Mouse (Mus musculus): Measurements from ENCODE around the gene Krcc1. TPM values are rescaled to one million over a fixed set of nuclear protein-coding genes. Genes with fewer than 3 reads are reported as not detected.

Gene Krcc1
- polyA plus RNA-seq, 1 experiment from 2014 or later = 39.3 TPM

DNA sequence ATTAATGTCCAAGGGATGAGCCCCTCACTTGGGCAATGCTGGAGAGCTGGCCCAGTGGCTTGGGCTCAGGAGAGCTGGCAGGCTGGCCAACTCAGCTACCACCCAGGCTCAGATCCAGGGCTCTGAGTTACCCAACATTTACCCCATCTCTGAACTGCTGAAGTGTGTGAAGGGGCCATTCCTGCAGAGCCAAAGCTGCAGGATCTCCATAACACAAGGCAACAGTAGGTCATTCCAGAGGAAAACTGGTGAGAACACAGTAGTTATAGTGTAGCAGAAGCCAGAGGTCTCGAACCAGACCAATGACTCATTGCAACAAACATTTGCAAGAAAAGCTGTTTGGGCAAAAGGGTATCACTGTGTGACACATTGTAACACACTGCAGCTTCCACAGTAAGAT is 28.7 kb upstream of the Krcc1 start:
- Histone ChIP-seq H3K9ac (replicated peaks) (no peak overlapping the region), H3K36me3 (no peaks in the 10 kb centered on the region), H3K4me1 (replicated peaks) (no peaks in the 10 kb centered on the region; the same call in 1 of the 2 replicates), H3K27me3 (no peaks in the 10 kb centered on the region), H3K9me3 (no peaks in the 10 kb centered on the region), H3K4me2 (no peak overlapping the region), H3K4me3 (replicated peaks) (no peak overlapping the region), H3K27ac (no peak overlapping the region)
- no peak for ATAC-seq (ENCODE audit: insufficient number of reproducible peaks, insufficient read depth, low FRiP score, low TSS enrichment, low read depth)
- WGBS = 84% methylated on average over 1 of the region's 1 CpGs

- Histone ChIP-seq H3K9ac (replicated peaks) (no peak overlapping the region), H3K9me3 (no peaks in the 10 kb centered on the region), H3K4me2 (no peak overlapping the region), H3K27me3 (no peaks in the 10 kb centered on the region), H3K4me3 (replicated peaks) (no peak overlapping the region), H3K4me1 (replicated peaks) (no peaks in the 10 kb centered on the region; the same call in 1 of the 2 replicates), H3K36me3 (no peaks in the 10 kb centered on the region), H3K27ac (no peak overlapping the region)
- no peak for ATAC-seq (ENCODE audit: insufficient number of reproducible peaks, insufficient read depth, low FRiP score, low TSS enrichment, low read depth)
- 86% methylated on average over 3 of the region's 3 CpGs for WGBS
Measured at GRCm38 (mm10) chr6:71243258-71243657, 28.2 kb upstream of the Krcc1 start.

DNA sequence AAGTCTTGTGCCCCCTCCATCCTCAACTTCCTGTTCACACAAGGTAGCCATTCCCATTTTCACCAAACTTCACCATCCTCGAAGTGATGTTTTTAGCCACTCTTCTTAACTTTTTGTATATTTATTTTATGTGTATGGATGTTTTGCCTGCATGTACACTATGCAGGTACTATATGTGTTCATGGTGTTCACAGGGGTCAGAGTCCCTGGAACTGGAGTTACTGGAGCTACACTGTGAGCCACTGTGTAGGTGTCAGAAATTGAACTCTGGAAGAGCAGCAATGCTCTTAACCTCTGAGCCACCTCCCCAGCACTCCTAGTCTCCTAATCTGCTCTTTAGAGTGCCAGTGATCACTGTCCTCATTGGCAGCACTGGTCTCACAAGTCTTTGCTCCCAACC is 23.1 kb upstream of the Krcc1 start:
- Histone ChIP-seq H3K27ac (no peak overlapping the region), H3K9ac (replicated peaks) (no peak overlapping the region), H3K4me3 (replicated peaks) (no peak overlapping the region), H3K4me1 (replicated peaks) (no peaks in the 10 kb centered on the region), H3K27me3 (no peaks in the 10 kb centered on the region), H3K4me2 (no peak overlapping the region), H3K36me3 (no peaks in the 10 kb centered on the region), H3K9me3 (no peaks in the 10 kb centered on the region)
- WGBS = 89% methylated on average over 1 of the region's 1 CpGs
- no peak for ATAC-seq (ENCODE audit: insufficient number of reproducible peaks, insufficient read depth, low FRiP score, low TSS enrichment, low read depth)

DNA sequence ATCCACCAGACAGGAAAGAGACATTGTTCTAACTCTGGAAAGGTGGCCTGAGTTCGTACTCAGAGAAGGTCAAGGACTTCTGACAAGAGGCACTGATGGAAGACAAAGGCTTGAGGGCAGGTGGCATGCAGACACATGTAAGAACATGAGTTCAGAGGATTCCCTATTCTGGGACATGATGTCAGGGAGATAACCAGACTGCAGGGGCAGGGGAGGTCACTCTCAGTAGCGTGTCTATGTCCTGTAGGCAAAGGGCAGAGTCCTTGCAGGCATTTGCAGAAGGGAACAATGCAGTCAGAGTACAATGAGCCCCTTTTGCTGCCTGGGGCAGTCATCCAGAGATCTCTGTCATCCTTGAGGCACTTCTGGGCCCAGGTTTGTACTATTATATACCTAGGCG is 21.9 kb upstream of the Krcc1 start:
- Histone ChIP-seq H3K4me1 (replicated peaks) (no peaks in the 10 kb centered on the region), H3K4me3 (replicated peaks) (no peak overlapping the region), H3K9ac (replicated peaks) (no peak overlapping the region), H3K4me2 (no peak overlapping the region), H3K9me3 (no peaks in the 10 kb centered on the region), H3K27ac (no peak overlapping the region), H3K36me3 (no peaks in the 10 kb centered on the region), H3K27me3 (no peaks in the 10 kb centered on the region)
- 85% methylated on average over 3 of the region's 3 CpGs for WGBS
- ATAC-seq (ENCODE audit: insufficient number of reproducible peaks, insufficient read depth, low FRiP score, low TSS enrichment, low read depth) = no peak

DNA sequence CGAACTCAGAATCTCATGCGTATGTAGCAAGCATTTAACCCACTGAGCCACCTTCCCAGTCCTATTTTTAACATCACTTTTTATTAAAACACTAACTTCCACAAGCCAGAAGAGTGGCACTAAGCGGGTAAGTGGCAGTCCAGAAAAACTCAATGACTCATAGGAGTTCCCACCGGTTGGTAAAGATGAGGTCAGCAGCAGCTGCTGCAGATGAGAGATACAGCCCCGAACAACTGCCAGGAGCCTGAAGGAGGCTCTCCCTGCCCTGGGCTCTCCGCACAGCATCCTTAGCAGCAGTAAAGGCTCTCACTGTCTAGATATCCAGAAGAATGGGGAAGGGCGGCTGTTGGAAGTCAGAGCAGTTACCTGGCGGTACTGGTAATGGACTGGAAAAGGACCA is 20.5 kb upstream of the Krcc1 start:
- WGBS = 88% methylated on average over 8 of the region's 8 CpGs
- Histone ChIP-seq H3K4me2 (no peak overlapping the region), H3K9me3 (no peaks in the 10 kb centered on the region), H3K4me3 (replicated peaks) (no peak overlapping the region), H3K9ac (replicated peaks) (no peak overlapping the region), H3K4me1 (replicated peaks) (no peaks in the 10 kb centered on the region), H3K27me3 (no peaks in the 10 kb centered on the region), H3K36me3 (no peaks in the 10 kb centered on the region), H3K27ac (no peak overlapping the region)
- no peak for ATAC-seq (ENCODE audit: insufficient number of reproducible peaks, insufficient read depth, low FRiP score, low TSS enrichment, low read depth)

GRCm38 (mm10) chr6:71254456-71254855 is 17.0 kb upstream of the Krcc1 start:
- Histone ChIP-seq H3K4me3 (replicated peaks) (no peak overlapping the region), H3K4me2 (no peak overlapping the region), H3K9ac (replicated peaks) (no peak overlapping the region), H3K27me3 (no peaks in the 10 kb centered on the region), H3K27ac (no peak overlapping the region), H3K4me1 (replicated peaks) (no peaks in the 10 kb centered on the region), H3K36me3 (no peaks in the 10 kb centered on the region), H3K9me3 (no peaks in the 10 kb centered on the region)
- ATAC-seq (ENCODE audit: insufficient number of reproducible peaks, insufficient read depth, low FRiP score, low TSS enrichment, low read depth) = no peak
- 97% methylated on average over 6 of the region's 6 CpGs for WGBS

DNA sequence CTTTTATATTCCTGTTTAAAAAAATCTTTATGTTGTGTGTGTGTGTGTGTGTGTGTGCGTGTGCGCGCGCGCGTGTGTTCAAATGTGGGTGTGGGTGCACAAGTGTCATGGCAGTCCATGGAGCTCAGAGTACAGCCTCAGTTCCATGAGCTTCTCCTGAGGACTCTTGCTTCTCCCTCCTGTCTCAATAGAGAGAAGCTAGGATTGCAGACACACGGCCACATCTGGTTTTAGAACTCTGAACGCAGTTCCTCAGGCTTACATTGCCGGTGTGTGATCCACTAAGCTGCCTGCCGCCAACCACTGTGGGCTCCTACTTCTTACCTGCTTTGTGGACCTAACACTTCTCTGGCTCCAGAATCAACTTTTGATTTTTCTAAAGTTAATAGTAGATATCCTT is 15.3 kb upstream of the Krcc1 start:
- no peaks in the 10 kb centered on the region for H3K27me3 ChIP-seq
- WGBS = 89% methylated on average over 10 of the region's 10 CpGs
- ATAC-seq (ENCODE audit: insufficient number of reproducible peaks, insufficient read depth, low FRiP score, low TSS enrichment, low read depth) = no peak
- no peak overlapping the region for H3K4me3 ChIP-seq (replicated peaks)
- no peak overlapping the region for H3K9ac ChIP-seq (replicated peaks)
- no peaks in the 10 kb centered on the region for H3K9me3 ChIP-seq
- no peaks in the 10 kb centered on the region for H3K4me1 ChIP-seq (replicated peaks)
- no peaks in the 10 kb centered on the region for H3K36me3 ChIP-seq
- no peak overlapping the region for H3K27ac ChIP-seq
- H3K4me2 ChIP-seq = no peak overlapping the region

DNA sequence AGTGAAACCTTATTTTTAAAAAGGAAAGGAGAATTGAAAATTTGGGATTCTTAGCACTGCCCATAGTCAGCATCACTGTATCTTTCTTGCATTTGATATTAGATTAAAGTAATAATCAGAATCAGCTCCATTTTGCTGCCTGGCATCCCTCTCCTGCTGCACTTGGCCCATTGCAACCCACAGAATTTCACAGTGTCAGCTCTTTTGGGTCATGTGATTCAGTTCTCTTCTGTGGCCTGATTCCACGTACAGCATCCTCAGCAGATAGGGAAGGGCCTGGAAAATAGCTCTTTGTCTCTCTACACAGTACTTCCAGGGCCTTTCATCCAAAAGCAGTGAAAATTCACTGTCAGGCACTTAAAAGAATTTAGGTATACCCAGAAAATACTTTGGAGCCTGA is 14.1 kb upstream of the Krcc1 start:
- no peak overlapping the region for H3K4me2 ChIP-seq
- no peaks in the 10 kb centered on the region for H3K4me1 ChIP-seq (replicated peaks)
- H3K27me3 ChIP-seq = no peaks in the 10 kb centered on the region
- no peak overlapping the region for H3K27ac ChIP-seq
- no peak for ATAC-seq (ENCODE audit: insufficient number of reproducible peaks, insufficient read depth, low FRiP score, low TSS enrichment, low read depth)
- no peaks in the 10 kb centered on the region for H3K36me3 ChIP-seq
- no peak overlapping the region for H3K4me3 ChIP-seq (replicated peaks)
- H3K9me3 ChIP-seq = no peaks in the 10 kb centered on the region
- H3K9ac ChIP-seq (replicated peaks) = no peak overlapping the region
- WGBS = 77% methylated on average over 1 of the region's 1 CpGs

DNA sequence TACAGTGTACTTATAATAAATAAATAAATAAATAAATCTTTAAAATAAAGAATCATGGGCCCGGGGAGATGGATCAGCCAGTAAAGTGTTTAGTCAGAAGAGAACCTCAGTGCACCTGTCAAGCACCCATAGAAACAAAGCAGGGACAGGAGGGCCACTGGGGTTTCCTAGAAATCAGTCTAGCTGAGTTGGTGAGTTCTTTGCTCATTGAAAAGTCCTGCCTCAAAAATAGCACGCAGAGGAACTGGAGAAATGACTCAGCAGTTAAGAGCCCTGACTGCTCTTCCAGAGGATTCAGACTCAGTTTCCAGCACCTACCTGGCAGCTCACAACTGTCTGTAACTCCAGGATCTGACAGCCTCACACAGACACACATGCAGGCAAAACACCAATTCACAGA is 12.9 kb upstream of the Krcc1 start:
- H3K27ac ChIP-seq = no peak overlapping the region
- H3K4me3 ChIP-seq (replicated peaks) = no peak overlapping the region
- H3K36me3 ChIP-seq = no peaks in the 10 kb centered on the region
- no peaks in the 10 kb centered on the region for H3K27me3 ChIP-seq
- ATAC-seq (ENCODE audit: insufficient number of reproducible peaks, insufficient read depth, low FRiP score, low TSS enrichment, low read depth) = no peak
- whole genome bisulfite sequencing = 85% methylated on average over 2 of the region's 2 CpGs
- H3K4me2 ChIP-seq = no peak overlapping the region
- no peak overlapping the region for H3K9ac ChIP-seq (replicated peaks)
- H3K4me1 ChIP-seq (replicated peaks) = no peaks in the 10 kb centered on the region
- H3K9me3 ChIP-seq = no peaks in the 10 kb centered on the region

DNA sequence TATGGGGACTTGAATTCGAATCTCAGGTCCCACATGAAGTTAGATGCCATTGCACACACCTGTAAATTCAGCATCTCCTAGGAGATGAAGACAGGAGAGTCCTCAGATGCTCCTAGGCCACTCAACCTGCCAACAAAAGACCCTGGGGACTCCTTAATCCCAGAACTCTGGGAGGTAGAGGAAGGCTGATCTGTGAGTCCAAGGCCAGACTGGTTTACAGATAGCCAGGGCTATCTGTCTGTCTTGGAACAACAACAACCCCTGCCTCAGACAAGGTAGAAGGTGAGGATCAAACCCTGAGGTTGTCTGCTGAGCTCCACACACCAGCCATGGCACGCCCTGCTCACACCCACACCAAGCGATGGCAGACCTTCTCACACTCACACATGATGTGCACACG is 12.3 kb upstream of the Krcc1 start:
- Histone ChIP-seq H3K27ac (no peak overlapping the region), H3K4me3 (replicated peaks) (no peak overlapping the region), H3K9ac (replicated peaks) (no peak overlapping the region), H3K4me1 (replicated peaks) (no peaks in the 10 kb centered on the region), H3K36me3 (no peaks in the 10 kb centered on the region), H3K9me3 (no peaks in the 10 kb centered on the region), H3K4me2 (0 out of 2 replicates have a peak overlapping the region, but pooled peaks have one; percentile 11), H3K27me3 (no peaks in the 10 kb centered on the region)
- WGBS = 88% methylated on average over 4 of the region's 4 CpGs
- no peak for ATAC-seq (ENCODE audit: insufficient number of reproducible peaks, insufficient read depth, low FRiP score, low TSS enrichment, low read depth)

DNA sequence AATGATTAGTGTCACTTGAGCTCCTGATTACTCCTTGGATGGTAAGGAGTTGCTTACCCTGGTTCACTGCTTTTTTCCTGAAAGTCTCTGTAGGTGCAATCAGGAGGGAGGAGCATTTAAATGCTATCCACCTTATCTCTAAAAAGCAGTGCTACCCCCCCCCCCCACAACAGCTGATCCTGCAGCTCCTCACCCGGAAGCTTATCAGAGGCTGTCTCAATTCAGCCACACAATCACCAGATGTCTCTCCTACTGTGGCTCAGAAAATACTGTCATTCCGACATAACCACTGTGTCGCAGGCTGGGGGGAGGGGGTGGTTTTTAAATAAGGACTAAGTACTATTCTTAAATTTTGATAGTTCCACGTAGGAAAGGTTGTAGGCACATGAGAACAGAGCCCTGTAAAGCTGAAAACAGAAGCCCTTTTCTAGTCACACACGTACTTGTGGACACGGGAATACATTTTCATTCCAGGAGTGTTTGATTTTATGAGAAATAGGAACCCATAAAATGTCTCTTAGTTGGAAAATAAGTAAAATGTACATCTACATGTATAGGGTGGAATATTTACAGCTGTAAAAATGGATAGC is 11.3 kb upstream of the Krcc1 start:
- Histone ChIP-seq H3K4me3 (replicated peaks) (no peak overlapping the region), H3K9me3 (no peaks in the 10 kb centered on the region), H3K36me3 (no peaks in the 10 kb centered on the region), H3K4me1 (replicated peaks) (no peaks in the 10 kb centered on the region), H3K9ac (replicated peaks) (no peak overlapping the region), H3K27me3 (no peaks in the 10 kb centered on the region), H3K27ac (no peak overlapping the region), H3K4me2 (no peak overlapping the region)
- no peak for ATAC-seq (ENCODE audit: insufficient number of reproducible peaks, insufficient read depth, low FRiP score, low TSS enrichment, low read depth)
- WGBS = 49% methylated on average over 6 of the region's 6 CpGs

DNA sequence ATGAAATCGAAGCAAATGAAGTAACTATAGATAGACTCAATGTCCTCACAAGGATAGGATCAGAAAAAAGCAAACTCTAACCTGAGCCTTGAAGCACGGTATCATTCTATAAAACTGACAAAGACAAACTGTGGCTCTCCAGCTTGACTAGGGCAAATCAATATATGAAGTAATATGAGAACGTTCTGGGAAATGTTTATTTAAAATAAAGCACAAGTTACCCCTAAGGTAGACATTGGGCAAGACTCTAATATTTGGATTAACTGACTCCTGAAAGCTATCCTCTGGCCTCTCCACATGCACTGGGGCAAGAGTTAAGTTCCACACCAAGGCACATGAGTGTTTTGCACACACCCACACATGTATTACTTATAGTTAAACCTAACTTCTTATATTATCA is 10.4 kb upstream of the Krcc1 start:
- Histone ChIP-seq H3K9me3 (no peaks in the 10 kb centered on the region), H3K36me3 (no peaks in the 10 kb centered on the region), H3K27me3 (no peaks in the 10 kb centered on the region), H3K4me2 (no peak overlapping the region), H3K9ac (replicated peaks) (no peak overlapping the region), H3K4me1 (replicated peaks) (no peaks in the 10 kb centered on the region), H3K27ac (no peak overlapping the region), H3K4me3 (replicated peaks) (no peak overlapping the region)
- WGBS = 88% methylated on average over 3 of the region's 3 CpGs
- no peak for ATAC-seq (ENCODE audit: insufficient number of reproducible peaks, insufficient read depth, low FRiP score, low TSS enrichment, low read depth)

Measured in limb, embryonic 12.5 days (tissue).